Comparison of ENCODE assay signal across 20 mouse cellular contexts in genomic region chr3:135728900-135729299, GRCm38 (mm10). TPM values are rescaled to one million over a fixed set of nuclear protein-coding genes. Genes with fewer than 3 reads are reported as not detected.
DNase-seq lines count a peak whose midpoint lies in the region; TF ChIP-seq lines count a peak whose summit lies in the region.
"Had no signal": no experiment of that assay in that cellular context is flagged by ENCODE, and none has a peak within 500 bp of the region (broad histone marks: within the 10 kb centered on the region; RNA-seq: fewer than 3 reads in every experiment).

No protein-coding gene starts in this region.

- intact Hi-C loops in heart, adult 2 months (cut with DNase I), result no loop called here
- intact Hi-C loops in heart, postnatal 25 days (cut with DNase I), result loop anchor here (5.0 kb wide), 1 partner anchor 437 kb away; no protein-coding TSS in a partner anchor

- DNase-seq in gastrocnemius, adult 18-20 months (ENCODE audit: low spot score), result peak; percentile 31
- no peak for DNase-seq in gastrocnemius, postnatal 4 days (ENCODE audit: low spot score in 2 of 2)
- peak; percentile 27 to 36 for DNase-seq in heart, adult 2 months
- no peak for DNase-seq in heart, postnatal 25 days (ENCODE audit: low spot score)
- DNase-seq in testis, postnatal 10 days (ENCODE audit: low spot score), result peak; percentile 46
- no peak for DNase-seq in testis, postnatal 14 days (ENCODE audit: low spot score)
- DNase-seq in kidney, adult 18-20 months, result no peak
- DNase-seq: cerebellum, adult 8-10 months; cerebellum, postnatal 25 days; embryo, embryonic 11 days; liver, embryonic 13.5 days; right cerebral cortex, postnatal 25 days; spleen, adult 18-20 months; thymus, postnatal 4 days had no signal

- peak overlapping the region; percentile 21 for H3K27ac ChIP-seq in heart, adult 2 months
- H3K27ac ChIP-seq: embryonic facial prominence, embryonic 12.5 days; heart, embryonic 10.5 days; heart, embryonic 15.5 days; hindbrain, embryonic 14.5 days; left cerebral cortex, adult 2 months; limb, embryonic 13.5 days; liver, embryonic 13.5 days had no signal

- TF ChIP-seq POLR2A in heart, adult 2 months (IDR thresholded peaks at IDR 0.05; ENCODE audit: insufficient read depth, low read depth, low read length), result no peak

- no peaks in the 10 kb centered on the region for H3K36me3 ChIP-seq in heart, adult 2 months (ENCODE audit: control insufficient read depth, insufficient read depth, low read length)
- H3K36me3 ChIP-seq: embryonic facial prominence, embryonic 12.5 days; heart, embryonic 10.5 days; heart, embryonic 15.5 days; limb, embryonic 13.5 days; liver, embryonic 13.5 days had no signal

- no peaks in the 10 kb centered on the region for H3K27me3 ChIP-seq in heart, adult 2 months (ENCODE audit: control insufficient read depth, insufficient read depth, low read length)
- H3K27me3 ChIP-seq: embryonic facial prominence, embryonic 12.5 days; heart, embryonic 15.5 days; limb, embryonic 13.5 days; liver, embryonic 13.5 days had no signal

- H3K9ac ChIP-seq in heart, adult 2 months (ENCODE audit: low read depth, low read length), result no peak overlapping the region
- H3K9ac ChIP-seq: embryonic facial prominence, embryonic 12.5 days; heart, embryonic 15.5 days; hindbrain, embryonic 14.5 days; limb, embryonic 13.5 days; liver, embryonic 13.5 days had no signal

- H3K4me3 ChIP-seq in heart, adult 2 months, result no peak overlapping the region
- H3K4me3 ChIP-seq: embryonic facial prominence, embryonic 12.5 days; heart, embryonic 10.5 days; heart, embryonic 15.5 days; left cerebral cortex, adult 2 months; limb, embryonic 13.5 days; liver, embryonic 13.5 days had no signal

- no peaks in the 10 kb centered on the region for H3K79me2 ChIP-seq in heart, adult 2 months (replicated peaks; ENCODE audit: control insufficient read depth, insufficient read depth, low read length)

- 51% methylated on average over 6 of the region's 6 CpGs for WGBS in heart, adult 2 months

- peaks cover 2% of the 10 kb centered on the region for H3K4me1 ChIP-seq in heart, adult 2 months (ENCODE audit: control insufficient read depth, insufficient read depth, low read length)
- H3K4me1 ChIP-seq: embryonic facial prominence, embryonic 12.5 days; limb, embryonic 13.5 days had no signal

- no peak for TF ChIP-seq EP300 in heart, adult 2 months (IDR thresholded peaks at IDR 0.05; ENCODE audit: insufficient read depth, low read depth, low read length)

- no peak for TF ChIP-seq CTCF in heart, adult 2 months (IDR thresholded peaks at IDR 0.05)

RNA-seq across cellular contexts. Expression of gene Nfkb1, which starts 37.6 kb away (rescaled TPM):
- total RNA-seq in gastrocnemius, adult 18-20 months (2021), result 10 to 100 TPM; 17.1 to 18.7 TPM
- total RNA-seq in gastrocnemius, postnatal 4 days (2021), result 10 to 100 TPM; 36.1 to 37.0 TPM
- 10 to 100 TPM; 33.5 to 33.6 TPM for total RNA-seq in heart, adult 2 months (2021)
- 44.4 and 57.3 TPM in 2 replicates for polyA plus RNA-seq in heart, adult 2 months (2012; rRNA removed)
- 10 to 100 TPM; 37.1 to 38.5 TPM for total RNA-seq in heart, postnatal 25 days (2021)

Comparison
In these comparisons a context has a peak if more than half of its experiments do, and no peak if none do; other contexts are left out.
1. DNase-seq: peak in gastrocnemius, adult 18-20 months (single experiment), heart, adult 2 months (2 of 2) and testis, postnatal 10 days (single experiment); none in gastrocnemius, postnatal 4 days (0 of 2), heart, postnatal 25 days (single experiment), testis, postnatal 14 days (single experiment) and kidney, adult 18-20 months (single experiment).